Mouse (Mus musculus) frontal cortex, postnatal 25 days (tissue): ENCODE results near the gene Rb1.

Source experiments
- DNase-seq, 2 experiments: peaks; one replicate each; pipeline ENCODE4 v3.0.0; 2022; ENCODE audit warnings: low spot score in 2 of 2

The Rb1 gene

DNA sequence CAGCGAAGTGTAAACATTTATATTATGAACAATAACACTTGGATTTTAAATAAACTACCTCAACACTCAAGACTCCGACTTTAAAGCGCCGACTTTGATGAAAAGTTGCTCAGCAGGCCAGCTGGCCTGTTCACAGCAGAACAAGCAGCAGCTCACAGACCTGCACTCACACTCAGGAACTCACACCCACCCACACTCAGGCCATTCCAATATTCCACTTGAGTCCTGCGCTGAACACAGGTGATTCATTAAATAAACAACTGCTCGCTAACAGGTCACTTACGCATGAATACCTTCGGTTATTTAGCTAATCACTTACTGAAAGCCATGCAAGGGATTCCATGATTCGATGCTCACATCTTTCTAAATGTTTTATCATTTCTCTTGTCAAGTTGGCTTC is 63.4 kb downstream of the Rb1 start:
- DNase-seq = no peak

DNA sequence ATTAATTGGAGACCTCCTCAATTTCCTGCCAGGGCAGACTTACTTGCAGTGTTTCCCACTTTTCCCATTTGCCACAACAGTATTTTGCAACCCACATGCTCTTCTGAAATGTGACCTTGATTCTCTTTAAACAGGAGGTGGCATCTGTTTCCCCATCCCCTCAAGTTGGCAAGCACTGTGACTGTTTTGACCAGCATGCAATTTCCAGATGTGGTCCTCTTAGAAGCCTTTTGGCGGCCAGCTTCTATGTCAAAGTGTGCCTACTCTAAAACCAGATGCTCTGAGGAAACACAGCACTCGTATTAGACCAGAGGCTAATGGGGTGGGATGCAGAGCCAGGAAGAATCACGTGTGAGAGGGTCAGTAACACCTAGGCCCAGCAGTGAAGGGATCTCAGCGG is 67.4 kb downstream of the Rb1 start:
- DNase-seq = no peak

DNA sequence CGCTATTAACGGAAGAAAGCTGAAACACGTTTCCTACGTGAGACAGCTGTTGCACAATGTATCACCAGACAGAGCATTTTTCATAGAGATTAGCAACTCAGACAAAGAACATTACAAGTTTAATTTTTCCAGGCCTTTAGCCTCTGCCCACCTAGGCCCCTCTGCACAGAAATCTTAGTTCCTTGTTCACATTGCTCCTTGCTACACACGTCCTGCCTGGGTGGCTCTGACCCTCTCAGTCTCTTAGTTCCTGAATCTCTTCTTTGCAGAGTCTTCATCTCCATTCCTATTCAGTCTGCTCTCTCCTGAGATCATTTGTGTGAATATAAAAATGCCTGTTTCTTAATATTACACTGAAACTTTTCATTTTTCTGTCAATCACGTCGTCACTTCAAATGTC is 68.3 kb downstream of the Rb1 start:
- DNase-seq = no peak

- DNase-seq = no peak
Observed at GRCm38 (mm10) chr14:73255426-73255970, 70.1 kb downstream of the Rb1 start.

DNA sequence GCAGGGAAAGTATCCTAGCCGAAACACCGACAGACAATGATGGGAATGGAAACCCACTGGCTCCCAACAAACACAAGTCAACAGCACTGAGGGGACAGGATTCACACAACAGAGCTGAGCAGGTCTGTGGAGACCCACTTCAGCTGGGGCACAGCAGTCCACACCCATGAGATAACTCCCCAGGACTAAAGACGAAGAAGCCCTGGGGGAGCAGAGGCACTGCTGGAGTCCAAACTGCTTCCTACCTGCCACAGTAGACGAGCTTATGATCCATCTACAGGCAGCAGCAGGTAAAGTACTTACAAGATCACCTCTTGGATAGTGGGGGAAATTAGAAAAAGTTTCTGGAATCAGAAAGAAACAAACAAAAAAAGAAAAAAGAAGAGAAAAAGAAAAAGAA is 71.2 kb downstream of the Rb1 start:
- no peak for DNase-seq

DNA sequence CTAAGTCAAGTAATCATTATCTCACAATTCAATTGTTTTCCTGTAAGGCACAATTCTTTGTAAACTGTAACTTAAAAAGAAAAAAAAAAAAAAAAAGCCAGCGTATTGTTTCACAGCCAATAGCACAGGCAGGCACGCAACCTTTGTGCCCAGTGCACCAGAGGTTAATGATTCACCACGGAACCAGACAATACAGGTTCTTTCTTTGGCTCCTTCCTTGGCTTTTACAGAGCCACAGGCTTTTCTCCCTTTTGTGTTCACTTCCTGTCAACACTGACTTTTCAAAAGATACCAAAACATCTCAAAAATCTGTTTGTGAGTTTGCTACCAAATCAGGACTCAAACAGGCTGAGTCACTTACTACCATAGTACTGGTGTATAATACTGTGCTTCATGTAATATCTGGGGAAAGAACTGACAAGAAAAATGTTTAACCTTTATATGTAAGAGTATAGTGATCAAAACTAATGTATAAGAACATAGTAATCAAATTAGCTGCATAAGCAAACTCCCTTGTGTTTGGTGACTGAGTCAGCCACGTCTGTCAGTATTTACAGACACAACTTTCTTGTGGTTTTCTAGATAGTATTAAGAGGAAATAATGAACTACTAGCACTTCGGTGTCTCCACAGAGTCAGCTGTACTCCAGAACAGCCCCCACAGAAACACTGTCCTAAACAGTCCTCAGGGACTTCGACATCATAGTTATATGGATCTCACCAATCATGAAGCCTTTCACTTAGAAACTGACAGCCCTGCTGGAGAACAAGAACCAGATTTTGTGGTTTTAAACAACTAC is 72.0 kb downstream of the Rb1 start:
- no peak for DNase-seq

- no peak for DNase-seq
Observed at GRCm38 (mm10) chr14:73252276-73252675, 73.3 kb downstream of the Rb1 start.

DNA sequence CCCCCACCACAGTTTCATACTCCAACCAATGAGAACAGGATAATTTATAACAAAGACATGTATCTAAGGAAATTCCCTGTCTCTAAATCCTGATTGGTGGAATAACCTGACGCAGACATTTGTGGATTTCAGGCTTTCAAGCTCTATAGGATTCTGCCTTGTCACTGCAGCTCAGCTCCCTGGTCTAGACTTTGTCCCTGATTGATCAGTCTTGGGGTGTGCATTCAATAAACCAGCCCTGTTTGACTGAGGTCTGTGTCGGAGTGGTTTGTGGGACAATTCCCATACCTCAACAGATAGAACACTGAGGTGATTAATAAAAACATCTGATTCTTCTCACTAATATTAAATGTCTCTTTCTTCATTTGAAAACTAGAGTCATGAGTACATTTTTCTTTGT is 75.6 kb downstream of the Rb1 start:
- DNase-seq = no peak

DNA sequence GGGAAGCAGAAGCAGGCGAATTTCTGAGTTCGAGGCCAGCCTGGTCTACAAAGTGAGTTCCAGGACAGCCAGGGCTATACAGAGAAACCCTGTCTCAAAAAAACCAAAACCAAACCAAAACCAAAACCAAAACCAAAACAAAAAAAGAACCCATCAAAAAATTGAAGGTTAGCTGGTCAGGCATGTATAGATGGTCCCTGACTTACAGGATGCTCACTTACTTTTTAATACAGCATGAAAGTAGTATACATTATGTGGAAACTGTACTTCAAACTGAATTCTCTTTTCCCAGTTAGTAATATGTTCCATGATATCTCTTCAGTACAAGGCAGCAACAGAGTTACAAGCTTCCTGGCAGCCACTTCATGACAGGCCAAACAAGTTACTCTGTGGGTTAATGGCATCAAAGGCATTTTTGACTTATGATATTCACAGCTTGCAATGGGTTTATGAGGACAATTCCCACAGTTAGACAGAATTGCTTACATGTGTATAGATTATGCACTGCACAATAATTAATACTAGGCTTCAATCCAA is 81.5 kb downstream of the Rb1 start:
- no peak for DNase-seq

DNA sequence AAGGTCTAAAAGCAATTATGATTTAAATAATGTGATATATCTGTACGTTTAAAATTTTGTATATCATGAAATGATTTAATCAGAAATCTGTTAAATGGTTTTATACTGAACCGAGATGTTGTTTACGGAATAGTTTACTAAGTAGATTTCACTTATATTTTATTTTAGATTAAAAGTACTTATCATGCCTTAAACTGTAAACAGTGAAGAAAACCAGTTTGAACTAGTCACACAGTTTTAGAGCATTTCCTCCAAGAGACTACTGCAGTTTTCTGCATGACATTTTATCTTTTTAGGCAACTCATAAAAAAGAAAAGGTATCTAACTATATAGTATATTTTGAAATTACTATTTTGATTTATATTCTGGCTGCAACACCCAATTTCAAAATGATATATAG is 85.8 kb downstream of the Rb1 start:
- no peak for DNase-seq

GRCm38 (mm10) chr14:73239291-73239690 is 86.3 kb downstream of the Rb1 start:
- no peak for DNase-seq

- DNase-seq = no peak
Observed at GRCm38 (mm10) chr14:73238498-73239250, 86.9 kb downstream of the Rb1 start.

- peak in 1 of 2 experiments; percentile 12 for DNase-seq
Observed at GRCm38 (mm10) chr14:73237848-73238321, 87.7 kb downstream of the Rb1 start, which contains the start of gene Lpar6. Lpar6 (plus strand) TSS chr14:73237895.

DNA sequence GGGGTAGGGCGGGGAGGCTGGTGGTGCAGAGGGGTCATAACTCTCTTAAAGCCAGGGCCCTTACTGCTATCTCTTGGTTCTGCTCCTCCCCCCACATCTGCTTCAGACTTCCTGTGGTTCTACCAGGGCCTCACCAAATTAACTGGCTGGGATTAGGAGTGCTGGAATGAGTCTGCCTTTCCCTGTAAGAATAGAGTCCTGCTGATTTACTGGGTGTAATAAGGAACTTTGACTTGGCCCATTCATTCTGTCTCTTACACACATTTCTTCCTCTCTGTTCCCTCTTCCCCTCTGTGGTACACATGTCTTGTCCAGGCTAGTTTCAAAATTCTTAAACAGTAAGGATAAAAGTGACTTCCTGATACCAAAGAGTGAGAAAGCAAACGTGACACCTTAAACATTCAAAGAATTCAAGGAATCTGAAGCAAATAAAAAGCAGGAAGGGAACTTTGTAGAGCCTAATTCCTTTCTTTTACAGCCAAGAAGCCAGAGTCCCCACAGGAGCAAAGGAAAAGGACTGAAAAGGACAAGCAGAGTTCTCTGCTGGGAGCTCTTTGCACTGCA is 91.1 kb downstream of the Rb1 start:
- no peak for DNase-seq

DNA sequence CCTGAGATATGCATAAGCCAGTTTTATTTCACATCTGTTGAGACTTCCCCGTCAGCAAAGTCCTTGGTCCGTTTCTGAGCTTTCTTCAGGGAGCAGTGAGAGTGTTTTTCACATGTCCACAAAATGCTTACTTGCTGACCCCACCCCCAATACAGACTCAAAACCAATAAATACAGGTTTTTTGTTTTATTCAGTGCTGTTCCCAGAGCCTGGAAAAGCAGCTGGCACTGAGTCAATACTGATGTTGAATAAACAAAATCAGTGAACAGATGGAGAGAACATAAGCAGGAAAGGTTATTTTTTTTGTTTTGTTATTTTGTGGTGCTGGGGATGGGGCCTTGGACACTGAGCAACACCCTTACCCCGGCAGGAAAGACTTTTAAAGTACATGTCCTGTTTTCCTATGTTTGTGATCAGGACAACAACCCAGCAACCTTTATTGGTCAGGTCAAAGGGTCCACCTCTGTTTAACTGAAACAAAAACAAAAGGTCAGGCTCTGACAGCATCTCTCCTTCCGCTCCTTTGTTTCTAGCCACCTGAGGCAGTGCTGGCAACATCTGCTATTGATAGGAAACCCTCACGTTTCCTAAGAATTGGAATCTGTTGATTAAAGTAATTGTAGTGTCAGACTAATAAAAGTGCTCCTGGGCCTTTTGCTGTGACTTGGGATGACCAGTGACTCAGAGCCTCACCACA is 94.2 kb downstream of the Rb1 start:
- DNase-seq = no peak

DNA sequence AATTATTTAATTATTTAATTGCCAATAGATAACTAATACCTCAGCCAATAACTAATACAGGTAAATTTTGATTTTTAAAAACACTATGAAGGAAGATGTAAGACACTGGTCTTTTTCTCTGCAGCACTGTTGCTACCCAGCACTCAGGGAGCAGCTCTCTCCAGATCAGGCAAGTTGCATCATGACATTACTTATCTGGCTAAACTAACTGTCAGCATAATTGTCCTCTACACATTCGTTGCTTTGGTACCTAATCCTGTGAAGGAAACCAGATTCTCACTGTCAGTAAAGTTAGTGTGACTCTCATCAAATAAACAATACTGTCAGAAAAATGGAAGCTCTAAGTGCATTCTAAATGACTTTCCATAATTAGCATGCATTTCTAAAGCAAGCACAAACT is 98.8 kb downstream of the Rb1 start:
- no peak for DNase-seq

DNA sequence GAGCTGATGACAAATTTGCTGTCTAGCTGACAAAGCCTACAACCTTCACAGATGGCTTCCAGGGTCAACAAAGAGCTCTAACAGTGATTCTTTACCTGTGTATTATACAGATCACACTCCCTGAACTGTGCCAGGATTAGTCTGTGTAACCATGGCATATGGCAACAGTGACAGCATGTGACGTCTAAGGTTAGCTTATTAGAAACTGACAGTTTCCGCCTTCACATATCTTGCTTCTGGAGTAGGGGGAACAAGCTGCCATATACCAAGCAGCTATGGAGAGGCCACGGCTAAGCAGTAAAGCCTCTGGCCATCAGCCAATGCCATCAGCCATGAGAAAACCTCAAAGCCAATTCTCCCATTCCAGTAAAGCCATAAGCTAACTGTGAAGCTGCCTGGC is 99.3 kb downstream of the Rb1 start:
- DNase-seq = no peak

DNA sequence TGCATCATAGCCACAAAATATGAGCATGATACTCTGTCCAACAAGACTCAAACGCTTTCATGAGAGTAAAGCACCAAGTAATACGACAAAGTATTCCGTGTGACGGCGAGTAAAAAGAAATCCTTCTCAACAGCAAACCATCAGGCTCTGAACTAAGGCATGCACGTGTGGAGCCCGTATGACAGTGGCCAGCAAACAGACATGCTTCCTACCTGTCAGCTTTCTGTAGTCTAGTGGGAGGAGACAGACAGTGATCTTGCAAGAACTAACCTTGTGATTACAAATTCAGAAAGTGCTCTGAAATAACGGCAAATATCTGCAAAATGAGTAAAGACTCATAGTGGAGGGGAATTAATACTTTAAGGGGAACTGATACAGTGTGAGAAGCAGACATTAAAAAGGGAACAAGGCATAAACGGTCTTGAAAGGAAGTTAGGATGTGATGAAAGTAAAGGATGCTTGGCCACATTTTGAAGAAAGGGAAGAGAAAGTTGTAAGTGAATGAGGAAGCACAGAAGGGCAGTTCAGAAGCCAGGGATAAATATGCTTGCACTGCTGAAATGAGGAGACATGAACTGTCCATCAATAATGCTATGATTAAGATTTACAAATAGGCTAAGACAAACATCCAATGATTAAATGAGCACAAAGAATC is 103.2 kb downstream of the Rb1 start:
- DNase-seq = no peak

DNA sequence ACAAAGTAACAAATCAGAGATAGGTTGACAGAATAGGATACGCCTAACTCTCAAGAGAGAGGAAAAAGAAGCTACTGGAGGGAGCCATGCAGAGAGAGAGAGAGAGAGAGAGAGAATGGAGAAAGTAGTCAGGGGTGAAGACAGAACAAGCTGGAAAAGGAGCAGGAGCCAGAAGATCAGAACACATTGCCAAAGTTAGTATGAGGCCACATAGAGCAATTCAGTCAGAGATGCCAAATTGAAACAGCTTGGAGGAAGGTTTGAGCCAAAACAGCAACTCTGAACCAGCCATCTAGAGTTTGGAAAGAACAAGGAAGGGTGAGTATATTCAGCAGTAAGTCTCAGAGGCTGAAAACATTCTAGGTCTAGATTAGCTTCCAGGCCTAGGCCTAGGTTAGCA is 108.6 kb downstream of the Rb1 start:
- DNase-seq = no peak

DNA sequence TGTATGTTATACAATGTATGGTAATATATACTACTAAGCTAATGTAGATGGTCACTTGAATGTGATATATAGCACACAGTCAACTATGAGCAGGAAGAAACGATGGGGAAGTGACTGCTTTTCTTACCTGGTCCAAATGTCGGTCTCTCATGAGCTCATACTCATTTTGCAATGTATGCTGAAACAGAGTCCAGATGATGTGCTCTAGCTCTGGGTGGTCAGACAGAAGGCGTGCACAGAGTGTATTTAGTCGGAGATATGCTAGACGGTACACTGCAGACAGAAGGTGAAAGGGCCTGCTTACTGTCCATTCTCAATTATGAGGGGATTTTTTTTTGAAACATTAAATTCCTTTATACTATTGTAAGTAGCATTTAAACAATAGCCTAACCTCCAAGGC is 114.1 kb downstream of the Rb1 start:
- DNase-seq = no peak

DNA sequence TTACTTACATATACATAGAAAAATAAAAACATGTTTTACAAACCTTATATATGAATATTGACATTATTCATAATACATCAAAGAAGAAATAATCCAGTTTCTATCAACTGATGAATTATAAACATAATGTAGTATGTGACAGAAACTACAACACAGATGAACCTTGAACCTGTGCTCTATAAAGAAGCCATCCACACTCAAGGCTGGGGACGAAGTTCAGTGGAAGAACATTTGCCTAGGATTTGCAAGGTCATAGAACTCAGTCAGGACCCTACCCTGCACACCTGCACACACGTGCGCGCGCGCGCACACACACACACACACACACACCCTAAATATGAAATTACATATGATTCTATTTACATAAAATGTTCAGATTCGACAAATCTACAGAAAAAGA is 115.4 kb downstream of the Rb1 start:
- no peak for DNase-seq
